Mouse (Mus musculus) mouse embryonic stem cell (cell line): ENCODE results near the gene Mycbpap.

Experiments used
- in situ Hi-C, 2 experiments: fragments of 300-500 bp; cut with MboI; formaldehyde crosslinking; loops; 1 replicate in 1 of 2; 3 replicates in 1 of 2; pipeline ENCODE4 v1.14.3; 2019 to 2020; ENCODE audit warnings: low sequenced_read_pairs in 2 of 2, low pct_unique_long_range_greater_than_20kb in 1 of 2, mixed read lengths in 1 of 2; ENCODE audit not compliant: unreplicated experiment in 1 of 2

Mycbpap gene

DNA sequence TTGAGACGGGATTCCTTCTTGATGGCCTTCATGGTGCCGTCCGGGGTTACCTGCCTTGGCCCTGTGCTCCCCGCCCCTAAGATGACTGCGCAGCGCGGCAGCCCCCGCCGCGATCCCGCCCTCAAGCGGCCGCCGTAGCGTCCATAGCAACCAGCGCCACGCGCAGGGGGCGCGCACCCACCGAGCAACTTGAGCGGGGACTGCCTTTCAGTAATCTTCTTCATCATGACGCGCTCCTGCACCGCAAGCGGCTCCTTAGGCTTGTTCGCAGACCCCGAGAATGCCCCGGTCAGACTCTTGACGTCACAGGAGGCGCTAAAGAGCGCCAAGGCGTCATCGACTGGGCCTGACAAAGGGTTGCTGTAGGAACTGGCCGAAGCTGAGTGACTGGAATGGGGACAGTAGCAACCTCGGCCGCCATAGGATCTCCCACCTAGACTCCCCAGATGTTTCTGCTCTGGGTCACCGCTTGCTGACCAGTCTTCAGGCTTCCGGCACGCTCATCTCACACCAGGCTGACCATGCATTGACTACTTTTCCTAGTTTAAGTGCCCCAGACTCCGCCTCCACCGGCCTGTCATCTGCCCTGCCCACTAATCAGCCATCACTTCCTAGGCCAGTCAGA, at the start of gene Mycbpap:
Gene Mycbpap (minus strand): TSS at position 524 of the 625 bp plus-strand sequence.
- in situ Hi-C loops: no loop called here

DNA sequence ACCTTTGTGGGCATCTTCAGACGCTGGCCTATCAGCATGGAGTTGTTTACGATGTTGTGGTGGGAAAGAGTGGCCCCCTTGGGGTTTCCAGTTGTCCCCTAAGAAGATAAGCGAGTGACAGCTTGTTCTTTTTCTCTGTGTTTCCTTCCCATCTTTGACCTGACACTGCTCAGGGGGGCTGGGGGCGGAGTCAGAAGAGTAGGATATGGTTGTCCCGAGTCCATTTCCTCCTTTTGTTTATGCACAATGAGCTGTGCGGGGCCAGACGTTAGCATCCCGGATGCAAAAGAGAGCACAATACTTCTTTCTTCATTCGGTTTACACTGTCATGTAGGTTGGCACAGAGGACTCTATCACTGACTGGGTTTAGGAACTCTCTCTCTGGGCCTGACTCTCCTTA, 49.1 kb upstream of the Mycbpap start:
- in situ Hi-C loops: no loop called here

DNA sequence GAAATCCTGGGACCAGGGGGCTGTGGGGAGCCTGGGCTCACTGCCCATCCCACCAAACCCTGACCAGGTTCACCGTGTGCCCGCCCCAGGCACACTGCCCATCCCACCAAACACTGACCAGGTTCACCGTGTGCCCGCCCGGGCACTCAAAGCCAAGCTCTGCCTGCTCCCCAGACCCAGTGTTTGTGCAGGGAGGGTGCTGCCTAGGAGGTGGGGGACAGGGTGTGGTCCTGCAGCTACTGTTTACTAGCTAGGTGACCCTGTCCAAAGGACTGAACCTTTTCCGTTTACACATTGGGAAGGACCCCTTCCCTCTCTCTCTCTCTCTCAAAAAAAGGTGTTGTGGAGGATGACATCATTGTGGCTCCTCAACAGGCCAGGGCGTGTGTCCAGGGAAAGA, 45.8 kb upstream of the Mycbpap start:
- in situ Hi-C loops: no loop called here

DNA sequence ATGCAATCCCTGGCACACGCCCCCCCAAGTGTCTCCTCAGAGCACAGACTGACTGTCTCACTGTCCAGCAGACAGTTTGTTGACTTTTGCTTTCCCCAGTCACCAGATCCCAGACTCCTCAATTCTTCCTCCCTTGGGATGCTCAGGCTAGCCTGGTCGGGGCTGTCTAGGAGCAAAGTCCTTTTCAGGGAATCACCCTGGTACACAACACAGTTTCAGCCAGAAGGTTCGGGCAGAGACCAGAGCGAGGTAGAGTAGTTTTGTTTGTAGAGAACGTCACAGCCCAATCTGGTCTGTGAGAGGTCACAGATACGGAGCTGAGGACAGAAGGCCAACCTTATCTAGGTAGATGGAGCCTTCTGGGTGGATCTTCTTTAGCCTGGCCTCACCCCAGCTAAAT, 45.0 kb upstream of the Mycbpap start:
- in situ Hi-C loops: no loop called here

DNA sequence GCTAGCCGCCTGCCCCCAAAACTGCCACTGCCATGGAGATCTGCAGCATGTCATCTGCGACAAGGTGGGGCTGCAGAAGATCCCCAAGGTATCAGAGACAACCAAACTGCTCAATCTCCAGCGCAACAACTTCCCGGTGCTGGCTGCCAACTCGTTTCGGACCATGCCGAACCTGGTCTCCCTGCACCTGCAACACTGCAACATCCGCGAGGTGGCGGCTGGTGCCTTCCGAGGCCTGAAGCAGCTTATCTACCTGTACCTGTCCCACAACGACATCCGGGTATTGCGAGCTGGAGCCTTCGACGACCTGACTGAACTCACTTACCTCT, 43.6 kb upstream of the Mycbpap start:
- in situ Hi-C loops: no loop called here

DNA sequence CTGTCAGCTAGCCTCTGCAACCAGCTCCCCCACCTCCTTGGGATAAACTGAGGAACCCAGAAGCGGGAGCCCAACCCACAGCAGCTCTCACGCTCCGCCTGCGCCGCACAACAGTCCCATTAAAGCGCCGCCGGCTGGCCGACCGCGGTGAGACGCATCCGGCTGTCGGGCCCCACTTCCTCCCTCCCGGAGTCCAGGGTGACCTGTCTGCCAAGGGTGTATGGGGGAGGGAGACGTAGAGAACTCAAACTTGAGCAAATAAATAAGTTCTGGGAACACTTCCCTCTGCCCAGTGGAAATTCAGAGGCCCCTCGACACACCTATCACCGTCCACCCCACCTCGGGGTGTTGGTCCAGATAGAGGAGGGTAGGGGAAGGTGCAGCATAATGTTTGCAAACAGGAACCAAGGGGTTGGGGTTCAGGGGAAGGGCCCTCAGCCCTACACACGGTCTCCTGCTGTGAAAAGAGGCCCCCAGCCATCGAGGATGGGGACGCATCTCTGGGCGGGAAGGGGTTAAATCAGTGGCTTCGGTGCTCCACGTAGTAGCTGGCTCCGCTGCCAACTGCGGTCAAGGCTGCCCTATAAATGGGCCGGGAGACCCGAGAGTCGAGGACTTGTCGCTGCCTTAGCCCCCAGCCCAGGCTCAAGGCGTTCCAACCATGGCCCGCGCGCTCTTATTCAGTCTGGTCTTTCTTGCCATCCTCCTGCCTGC, 43.1 kb upstream of the Mycbpap start, which contains the start of gene Chad:
Gene Chad (plus strand): TSS at position 611 of the 714 bp plus-strand sequence.
- in situ Hi-C loops: no loop called here

DNA sequence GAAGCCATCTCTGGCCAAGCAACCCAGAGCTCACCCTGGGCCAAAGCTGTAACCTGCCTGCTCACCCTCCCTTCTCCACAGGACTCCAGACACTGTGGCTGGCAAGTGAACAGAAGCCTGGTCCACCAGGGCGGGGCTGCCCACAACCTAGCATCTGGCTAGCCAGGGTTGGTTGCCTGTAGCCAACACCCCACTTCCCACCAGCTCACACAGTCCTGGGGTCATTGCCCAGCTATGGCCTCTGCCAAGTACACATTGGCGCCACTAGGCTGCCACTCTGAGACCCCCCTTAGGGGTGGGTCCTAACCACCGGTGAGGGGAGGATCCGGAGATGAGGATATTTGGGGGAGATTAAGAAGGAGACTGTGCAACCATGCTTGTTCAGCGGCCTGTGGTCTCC, 42.3 kb upstream of the Mycbpap start:
- in situ Hi-C loops: no loop called here

DNA sequence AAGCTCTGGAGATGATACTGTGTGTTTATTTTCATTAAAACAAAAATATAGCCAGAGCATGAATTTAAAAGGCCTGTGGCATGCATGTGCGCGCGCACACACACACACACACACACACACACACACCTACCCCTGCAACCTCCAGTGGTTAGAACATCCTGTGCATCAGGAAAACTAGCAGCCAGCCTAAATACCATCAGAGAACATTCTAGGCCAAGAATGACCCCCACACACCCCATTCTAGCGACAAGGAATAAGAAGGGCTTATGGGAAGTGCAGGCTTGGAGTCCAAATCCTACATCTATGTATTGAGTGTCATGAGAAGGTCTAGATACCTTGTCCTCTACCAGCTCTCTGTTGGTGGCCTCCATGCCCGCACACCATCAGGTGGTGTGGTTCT, 41.8 kb upstream of the Mycbpap start:
- in situ Hi-C loops: no loop called here

DNA sequence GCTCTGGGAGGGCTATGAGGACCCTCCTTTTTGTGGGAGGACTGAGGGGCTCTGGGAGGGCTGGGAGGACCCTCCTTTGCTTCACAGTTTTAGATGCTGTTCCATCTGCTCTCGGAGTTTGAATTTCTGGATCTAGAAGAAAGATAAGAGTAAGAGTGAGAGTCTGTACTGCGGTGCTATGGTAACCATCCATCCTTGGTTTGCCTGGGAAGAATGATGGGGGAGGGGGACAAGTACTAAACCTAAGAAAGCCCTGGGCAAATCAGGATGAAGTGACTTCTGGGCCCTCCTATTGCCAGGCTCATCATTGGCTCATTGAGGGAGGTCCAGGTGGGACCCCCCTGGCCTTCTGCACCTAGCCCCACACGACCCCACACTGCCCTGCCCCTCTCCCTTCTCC, 36.7 kb upstream of the Mycbpap start:
- in situ Hi-C loops: no loop called here

DNA sequence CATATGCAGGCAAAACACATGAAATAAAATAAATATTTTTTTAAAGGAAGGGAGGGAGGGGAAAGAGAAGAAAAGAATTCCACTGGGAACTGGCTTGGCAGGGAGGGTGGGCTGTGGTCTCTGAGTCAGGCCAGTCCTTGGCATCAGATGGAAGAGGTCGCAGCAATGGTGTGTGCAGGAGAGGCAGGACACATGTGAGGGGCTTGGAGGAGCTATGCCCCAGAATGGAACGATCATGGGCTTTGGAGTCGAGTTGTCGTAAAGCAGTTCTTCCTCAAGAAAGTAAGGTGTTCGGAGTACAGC, 28.9 kb upstream of the Mycbpap start:
- in situ Hi-C loops: no loop called here

DNA sequence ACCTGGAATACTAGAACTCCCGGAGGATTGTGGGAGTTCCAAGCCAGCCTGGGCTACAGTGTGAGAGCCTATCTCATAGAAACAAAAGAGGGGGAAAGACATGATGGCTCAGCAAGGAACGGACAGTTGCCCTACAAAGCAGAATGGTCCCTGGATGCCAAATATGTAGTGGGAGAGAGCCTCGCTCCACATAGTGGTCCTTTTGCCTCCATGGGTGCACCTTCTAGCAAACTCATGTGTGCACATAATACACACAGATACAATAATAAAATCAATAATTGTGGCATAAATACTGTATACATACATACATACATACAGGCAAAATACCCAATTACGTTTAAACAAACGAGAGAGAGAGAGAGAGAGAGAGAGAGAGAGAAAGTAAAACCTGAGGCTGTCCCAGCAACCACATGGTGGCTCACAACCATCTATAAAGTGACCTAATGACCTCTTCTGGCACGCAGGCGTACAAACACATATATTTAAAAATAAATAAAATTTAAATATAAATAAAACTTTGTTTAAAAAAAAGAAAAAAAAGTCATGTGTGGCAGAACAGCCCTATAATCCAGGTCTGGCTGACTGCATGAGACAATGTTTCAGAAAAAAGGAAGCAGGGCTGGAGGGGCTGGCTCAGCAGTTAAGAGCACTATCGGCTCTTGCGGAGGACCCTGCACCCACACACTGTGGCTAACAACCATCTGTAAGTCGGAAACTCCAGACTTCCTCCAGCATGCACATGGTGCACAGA, 28.3 kb upstream of the Mycbpap start:
- in situ Hi-C loops: no loop called here

DNA sequence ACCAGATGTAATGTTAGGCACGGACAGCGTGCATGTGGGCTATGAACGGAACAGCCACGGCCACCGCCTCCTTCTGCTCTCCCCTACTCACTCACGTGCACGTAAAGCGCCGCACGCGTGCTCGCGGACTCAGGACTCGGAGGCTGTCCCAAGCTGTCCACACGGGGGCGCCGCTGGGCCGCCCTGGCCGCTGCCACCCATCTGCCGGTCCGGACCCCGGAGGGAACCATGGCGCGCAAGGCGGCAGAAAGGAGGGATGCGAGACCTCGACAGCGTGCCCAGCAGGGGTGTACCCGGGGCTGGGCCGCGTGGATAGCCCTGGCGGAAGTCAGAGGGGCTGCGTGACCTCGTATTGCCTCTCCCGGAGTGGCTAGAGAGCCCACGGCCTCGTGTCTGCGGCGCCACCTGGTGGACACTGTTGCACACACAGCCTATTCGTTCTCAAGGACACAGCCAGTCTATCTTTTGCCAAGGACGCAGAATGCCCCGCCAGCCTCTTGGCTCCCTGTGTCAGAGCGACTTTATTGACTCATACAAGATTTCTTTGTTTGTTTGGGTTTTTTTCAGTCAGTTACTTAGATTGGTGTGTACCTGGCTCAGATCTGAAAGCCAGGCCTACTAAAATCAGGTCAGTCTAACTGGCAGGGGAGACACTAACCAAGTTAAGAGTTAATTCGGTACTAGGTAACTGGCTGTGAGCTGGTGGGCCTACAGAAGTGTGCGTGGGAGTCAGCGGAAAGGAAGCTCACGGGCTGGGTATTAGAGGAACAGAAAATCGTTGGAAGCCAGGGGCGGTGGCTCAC, 27.5 kb upstream of the Mycbpap start, which contains the start of gene Rsad1:
Gene Rsad1 (minus strand): TSS at position 368 of the 803 bp plus-strand sequence.
- in situ Hi-C loops: no loop called here

DNA sequence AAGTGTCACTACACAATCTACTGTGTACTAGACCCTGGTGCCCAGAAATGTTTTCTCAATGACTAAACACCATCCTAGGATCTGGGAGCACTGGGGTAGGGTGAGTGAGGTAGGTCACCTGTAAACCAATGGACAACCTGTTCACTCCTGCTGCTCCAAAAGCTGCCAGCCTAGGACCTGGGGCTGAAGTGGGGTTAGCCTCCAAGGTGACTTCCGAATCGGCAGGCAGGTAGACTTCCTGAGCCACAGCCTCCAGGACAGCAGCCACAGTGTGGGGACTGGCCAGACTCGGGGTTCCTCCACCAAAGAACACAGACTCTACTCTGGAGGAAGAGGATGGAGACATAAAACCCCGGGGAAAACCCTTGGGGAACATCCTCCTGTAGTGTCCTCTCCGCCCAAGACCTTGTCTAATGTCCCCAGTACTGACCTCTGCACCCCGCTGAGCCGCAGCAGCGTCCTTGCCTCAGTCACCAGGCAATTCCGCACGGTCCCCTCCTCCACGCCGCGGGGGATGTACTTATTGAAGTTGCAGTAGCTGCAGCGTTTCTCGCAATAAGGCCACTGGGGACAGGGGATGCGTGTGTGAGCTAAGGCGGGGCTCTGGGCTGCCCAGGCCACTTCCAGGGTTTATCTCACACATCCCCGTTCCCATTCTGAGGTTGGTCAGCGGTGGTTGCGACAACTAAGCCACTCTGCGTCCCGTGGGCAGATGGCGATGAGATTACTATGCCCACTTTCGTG, 26.7 kb upstream of the Mycbpap start:
- in situ Hi-C loops: no loop called here

DNA sequence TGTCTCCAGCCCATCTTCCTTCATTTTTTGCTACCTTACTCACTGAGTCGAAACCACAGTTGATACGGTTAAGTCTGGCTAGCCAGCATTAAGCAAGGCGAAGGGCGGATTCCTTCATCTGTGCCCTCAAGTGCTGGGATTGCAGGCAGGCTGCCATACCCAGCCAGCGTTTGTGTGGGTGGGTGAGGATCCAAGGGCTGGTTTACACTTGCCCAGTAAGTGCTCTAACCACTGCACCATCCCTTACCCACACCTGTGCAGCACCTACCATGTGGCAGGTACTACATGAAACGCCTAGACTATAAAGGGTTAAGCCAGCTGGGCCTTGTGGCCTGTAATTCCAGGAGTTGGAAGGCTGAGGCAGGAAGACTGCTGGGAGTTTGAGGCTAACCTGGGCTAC, 25.7 kb upstream of the Mycbpap start:
- in situ Hi-C loops: no loop called here

DNA sequence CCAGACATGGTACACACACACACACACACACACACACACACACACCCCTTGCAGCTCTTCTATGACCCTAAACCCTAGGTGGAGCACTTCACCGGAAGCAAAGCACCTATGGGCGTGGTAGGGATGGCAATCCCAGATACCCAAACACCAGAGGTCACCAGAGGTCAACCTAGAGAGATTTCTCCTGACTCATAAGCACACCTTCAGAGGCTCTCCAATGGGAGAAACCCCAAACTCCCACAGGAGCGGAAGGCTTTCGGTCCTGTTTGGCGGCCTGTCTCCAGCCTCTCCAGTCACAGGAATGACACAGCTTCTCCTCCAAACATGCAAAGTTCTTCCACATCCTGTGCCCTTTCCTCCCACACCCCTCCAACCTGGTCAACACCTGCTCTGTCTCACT, 24.8 kb upstream of the Mycbpap start:
- in situ Hi-C loops: no loop called here

DNA sequence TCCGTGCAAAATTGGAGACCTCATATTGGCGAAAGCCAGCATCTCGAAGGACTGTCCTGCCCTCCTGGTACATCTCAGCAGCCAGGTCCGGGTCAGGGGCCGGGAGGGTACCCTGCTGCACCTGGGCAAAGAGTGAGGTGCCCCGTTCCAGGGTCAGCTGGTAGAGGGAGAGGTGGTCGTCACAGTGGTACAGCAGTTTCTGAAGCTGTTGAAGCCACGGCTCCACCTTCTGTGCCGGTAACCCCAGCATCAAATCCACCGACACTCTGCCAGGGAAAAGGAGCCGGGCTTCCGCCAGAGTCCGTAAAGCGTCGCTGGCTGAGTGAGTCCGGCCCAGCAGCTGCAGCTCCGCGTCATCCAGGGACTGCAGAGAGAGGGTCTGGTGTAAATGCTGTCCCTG, 22.9 kb upstream of the Mycbpap start:
- in situ Hi-C loops: no loop called here

DNA sequence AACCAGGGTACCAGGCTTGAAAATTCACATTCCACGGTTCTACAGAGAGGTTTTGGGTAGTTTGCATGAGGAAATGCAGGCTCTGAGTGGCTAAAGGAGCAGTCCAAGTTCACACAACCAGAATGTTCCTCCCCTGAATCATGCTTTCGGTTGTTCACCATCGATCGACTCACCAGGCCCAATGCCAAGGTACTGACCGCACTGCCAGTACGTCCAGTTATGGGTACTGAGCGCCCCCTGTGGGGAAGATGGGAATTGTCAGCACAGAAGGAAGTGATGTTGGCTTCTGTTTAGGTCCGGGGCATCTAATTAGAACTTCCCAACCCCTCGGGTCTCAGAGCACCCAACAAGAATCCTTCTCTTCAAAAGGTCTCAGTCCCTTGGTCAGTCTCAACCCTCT, 22.4 kb upstream of the Mycbpap start:
- in situ Hi-C loops: no loop called here

DNA sequence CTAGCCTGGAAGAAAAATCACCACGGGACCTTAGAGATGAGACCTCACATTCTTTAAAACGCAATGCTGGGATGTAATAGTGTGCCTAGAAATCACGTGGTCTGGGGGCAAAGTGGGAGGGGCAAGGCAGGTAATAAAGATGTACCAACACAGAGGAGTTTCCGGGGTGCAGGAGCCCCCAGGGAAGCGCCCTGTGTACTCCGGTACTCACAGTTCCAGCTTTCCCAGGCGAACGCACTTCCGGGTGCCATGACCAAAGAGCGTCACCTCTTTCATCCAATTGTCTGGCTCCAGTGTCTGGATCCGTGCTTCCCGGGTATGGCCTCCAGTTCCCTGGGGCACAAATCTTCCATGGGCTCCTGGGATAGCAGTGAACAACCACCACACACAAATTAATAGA, 21.8 kb upstream of the Mycbpap start:
- in situ Hi-C loops: no loop called here

DNA sequence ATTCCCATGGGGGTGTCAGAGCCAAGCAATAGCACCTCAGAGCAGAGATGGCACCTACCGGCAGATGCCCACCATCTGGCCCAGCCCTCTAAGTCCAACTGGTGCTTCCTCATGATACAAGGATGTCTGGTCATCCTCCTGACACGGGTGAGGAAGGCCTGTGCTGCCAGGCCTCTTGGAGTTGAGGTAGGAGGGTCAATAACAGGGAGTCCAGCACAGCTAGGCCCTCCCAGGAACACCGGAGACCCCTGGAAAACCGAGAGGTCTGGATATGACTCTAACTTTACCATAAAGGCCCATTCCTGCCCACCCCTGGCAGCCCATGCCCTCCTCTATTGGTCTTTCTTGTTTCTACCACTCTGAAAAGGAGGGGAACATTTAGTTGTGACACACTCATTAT, 20.9 kb upstream of the Mycbpap start:
- in situ Hi-C loops: no loop called here
